Mouse (Mus musculus) forelimb bud, embryonic 11.5 days (tissue): ENCODE results near the gene Hoxd11.

ENCODE experiments used
- DNase-seq: peaks from one replicate; pipeline ENCODE4 v3.0.0-alpha.2; 2012; ENCODE audit warnings: low read depth, low spot score

Hoxd11 gene

GRCm38 (mm10) chr2:74680561-74681398 lies 1.4 kb downstream of the Hoxd11 start:
- no peak for DNase-seq

- DNase-seq, result no peak
Observed at GRCm38 (mm10) chr2:74681594-74682531, 2.5 kb downstream of the Hoxd11 start.

GRCm38 (mm10) chr2:74682796-74683195 lies 3.4 kb downstream of the Hoxd11 start:
- DNase-seq, result no peak

DNA sequence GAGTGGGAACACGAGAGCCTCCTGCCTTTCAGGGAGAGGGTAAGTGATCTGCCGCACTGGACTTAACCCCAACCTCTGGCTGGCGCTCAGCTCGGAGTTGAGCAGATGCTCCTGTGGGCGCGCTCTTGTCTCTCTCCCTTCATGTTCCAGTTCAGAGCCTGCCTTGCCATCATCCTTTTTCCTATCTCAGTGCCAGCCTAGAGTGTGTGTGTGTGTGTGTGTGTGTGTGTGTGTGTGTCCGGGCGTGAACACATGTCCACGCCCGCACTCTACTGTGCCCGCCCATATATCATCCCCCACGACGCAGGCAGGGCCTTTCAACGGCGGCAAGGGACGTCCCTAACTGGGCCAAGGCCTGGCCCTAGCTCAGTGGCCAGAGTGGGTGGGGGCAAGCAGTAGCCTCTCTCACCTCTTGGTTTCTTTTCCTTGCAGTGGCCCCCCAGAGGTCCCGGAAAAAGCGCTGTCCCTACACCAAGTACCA lies 4.2 kb downstream of the Hoxd11 start:
- DNase-seq, result no peak

DNA sequence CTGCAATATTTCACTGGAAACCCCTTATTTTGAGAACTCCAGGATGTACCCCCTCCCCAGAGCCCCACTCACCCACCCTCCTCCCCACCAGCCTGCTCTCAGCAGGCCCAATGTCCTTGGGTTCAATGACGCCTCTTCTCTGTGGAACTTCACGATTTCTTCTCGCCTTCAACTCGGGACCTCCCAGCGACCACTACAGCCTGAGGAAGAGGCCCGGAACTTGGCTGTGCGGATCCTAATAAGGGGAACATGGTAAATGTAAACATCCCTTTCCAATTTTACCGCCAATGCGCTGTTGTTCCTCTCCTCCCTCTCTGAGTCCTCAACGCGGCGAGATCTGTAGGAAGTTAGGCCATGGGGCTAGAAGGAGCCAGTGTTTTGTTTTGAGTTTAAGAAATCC lies 4.7 kb downstream of the Hoxd11 start:
- DNase-seq, result no peak

DNA sequence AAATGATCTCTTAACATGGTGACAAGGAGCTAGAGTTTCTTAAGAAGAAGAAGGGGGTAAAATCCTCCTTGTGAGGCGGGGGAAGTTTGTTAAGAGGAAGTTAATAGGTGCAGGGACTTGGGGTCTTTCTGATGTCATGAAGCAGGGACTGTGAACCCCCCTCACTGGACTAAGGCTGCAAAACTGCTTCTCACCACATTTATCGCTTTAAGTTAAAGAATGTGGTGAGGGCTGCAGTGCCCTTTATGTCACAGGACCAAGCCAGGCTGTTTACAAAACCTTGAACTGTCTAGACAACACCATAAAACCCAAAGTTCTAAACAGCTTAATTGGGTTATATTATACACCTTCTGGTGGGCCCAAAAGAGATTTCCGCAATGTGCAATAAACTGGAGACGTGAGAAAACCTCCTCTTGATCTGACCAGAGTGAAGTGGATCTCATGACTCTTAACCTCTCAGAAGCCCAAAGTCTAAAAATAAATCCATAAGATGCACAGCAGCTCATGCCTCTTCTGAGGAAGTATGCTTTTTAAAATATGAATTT lies 5.8 kb downstream of the Hoxd11 start:
- no peak for DNase-seq

GRCm38 (mm10) chr2:74686301-74686987 lies 7.1 kb downstream of the Hoxd11 start:
- peak; percentile 91 for DNase-seq

DNA sequence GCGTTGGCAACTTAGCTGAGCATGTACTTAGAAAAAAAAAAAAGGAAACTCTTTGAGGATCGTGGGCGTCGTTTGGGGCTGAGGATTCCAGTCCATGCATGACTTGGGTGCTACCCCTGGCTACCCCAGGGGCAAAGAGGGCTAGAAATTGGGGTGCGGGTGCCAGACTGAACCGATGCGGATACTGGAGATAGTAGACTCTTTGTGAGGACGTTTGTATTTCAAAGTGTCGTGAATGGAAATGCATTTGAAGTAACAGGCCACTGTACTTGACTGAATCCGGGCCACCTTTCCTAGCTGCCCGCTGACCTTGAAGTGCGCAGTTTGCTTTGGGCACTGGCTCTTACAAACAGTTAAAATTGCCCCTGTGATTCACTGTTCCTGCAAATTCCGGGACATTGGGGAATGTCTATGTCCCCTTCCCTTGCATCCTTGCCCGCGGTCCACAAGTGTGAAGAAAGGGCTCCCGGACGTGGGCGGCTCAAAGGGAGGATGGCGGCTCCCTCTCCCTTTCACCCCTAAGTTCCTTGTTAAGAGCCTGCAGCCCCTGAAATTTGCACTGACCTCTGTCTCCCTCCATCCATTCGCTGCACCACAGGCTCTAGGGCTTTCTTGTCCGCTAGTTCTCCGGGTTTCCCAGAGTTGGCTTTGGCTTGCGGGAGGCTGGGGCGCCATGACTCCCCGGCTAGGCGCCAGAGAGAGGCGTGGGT lies 7.8 kb downstream of the Hoxd11 start:
- no peak for DNase-seq

GRCm38 (mm10) chr2:74687698-74688555 lies 8.6 kb downstream of the Hoxd11 start:
- DNase-seq, result no peak

DNA sequence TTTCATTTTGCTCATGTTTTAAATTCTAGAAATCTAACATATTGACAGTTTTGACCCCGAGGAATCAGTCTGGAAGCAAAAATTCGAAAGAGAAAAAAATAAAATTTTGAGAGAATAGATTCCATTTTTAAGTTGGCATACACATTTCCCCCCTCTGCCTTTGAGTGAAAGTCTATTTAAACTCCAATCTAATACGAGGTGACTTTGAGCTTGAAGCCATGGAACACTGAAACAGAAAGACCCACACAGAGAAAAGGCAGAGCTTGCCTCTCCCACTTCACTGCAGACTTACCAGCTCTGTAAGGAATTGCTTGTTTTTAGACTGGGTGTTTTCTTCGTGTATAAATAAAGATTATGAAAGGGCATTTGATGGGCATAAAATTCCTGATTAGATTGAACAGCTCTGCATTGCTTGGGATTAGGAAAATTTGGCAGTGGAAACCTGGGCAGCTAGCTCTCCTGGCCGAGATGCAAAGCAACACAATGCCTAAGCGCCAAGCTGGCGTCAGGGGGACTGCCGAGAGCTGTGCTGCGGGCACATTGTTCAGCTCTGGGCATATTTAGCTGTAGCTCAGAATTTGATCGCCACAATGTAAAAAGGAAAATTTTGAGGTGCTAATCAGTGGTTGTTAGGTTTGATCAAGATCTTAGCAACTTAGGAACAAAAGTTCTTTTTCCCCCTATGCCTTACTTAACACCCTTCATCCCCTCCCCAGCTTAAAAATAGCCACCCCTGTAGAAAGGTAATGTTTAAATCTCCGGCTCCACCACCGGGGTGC lies 9.6 kb downstream of the Hoxd11 start:
- no peak for DNase-seq

- DNase-seq, result no peak
Observed at GRCm38 (mm10) chr2:74689574-74690337, 10.4 kb downstream of the Hoxd11 start.

DNA sequence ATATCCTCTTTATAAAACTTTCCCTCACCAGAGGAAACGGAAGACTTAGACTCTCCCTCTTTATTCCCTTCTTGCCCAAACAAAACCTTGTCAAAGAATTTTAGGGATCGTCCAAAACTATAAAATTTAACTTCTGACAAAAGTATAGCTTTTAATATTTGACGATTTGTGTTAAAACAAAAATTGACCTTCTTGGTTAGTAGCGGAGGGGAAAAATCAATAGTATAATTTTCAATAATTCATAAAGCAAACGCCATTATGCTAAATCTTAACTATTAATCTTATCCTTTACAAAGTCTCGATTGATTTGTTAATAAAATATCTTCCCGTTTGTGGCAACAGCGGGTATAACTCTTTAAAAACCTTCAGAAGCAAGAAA lies 11.0 kb downstream of the Hoxd11 start:
- no peak for DNase-seq

DNA sequence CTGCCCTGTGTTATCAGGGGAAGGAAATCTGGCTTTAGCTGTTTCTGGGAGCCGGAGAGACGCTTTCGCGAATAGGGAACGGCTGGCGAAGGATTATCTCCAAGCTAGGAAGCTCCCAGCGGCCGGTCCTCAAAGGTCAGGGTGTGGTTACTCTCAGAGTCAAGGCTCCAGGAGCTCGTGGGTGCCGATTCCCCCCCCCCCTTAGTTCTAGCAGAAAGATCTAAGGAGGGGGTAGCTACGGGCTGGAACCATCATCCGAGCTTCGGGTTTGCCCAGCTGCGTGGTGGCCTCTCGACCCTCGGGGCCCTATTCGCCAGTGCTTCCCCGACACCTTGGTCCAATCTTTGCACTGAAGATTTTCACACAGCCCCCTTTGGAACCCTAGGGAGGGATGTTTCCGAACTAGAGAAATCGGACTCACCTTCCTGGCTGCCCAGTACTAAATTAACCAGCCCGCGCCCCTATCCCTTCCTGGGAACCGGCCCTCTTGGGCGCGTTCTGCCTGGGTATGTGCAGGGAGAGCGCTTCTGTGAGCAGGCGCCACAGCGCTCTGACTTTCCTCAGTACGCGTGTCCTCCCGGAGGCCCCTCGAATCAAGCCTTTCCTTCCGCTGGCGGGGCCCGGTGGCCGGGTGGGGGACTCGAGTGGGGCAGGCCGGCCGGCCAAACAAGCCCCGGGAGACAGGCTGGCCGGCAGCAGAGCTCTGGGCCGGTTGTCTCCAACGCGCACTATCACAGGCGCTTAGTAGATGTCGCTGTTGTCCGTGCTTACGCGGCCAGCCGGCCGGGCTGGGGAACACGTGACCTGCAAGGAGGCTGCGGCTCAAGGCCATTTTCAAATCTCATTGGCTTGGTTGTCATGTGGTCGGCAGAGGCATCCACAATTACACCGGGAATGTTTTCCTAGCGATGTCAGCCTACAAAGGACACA lies 11.9 kb downstream of the Hoxd11 start, which contains the start of gene Hoxd10:
Gene Hoxd10 (plus strand): TSS at position 903 of the 930 bp plus-strand sequence.
- DNase-seq, result peak; percentile 94

- DNase-seq, result no peak
Observed at GRCm38 (mm10) chr2:74691995-74692807, 12.8 kb downstream of the Hoxd11 start.

DNA sequence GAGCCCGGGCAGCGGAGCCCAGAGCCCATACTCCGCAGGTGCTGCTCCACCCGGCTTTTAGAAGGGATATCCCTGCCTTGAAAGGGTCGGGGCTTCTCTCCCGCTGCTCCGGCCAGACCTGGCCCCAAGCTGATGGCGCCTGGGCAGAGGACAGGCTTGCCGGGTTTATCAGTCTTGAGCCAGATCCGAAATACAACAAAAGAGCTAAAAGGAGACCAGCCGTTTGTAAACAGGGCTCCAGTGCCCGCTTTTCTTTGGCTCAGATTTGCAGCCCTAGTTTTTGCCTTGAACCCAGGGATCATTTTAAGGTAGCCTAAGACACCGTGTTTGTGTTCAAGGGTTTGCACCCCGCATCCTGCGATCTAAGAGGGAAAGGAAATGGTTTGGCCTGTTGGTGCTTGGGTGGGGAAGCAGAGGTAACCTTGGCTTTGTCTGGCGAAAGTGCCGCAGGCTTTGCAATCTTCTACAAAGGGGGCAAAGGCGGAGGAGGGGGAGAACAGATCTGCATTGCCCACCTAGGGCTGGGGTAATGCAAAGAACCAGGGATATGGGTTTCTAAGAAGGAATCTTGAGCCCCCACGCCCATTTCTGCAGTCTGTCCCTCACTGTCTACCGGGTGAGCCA lies 13.6 kb downstream of the Hoxd11 start:
- DNase-seq, result no peak

DNA sequence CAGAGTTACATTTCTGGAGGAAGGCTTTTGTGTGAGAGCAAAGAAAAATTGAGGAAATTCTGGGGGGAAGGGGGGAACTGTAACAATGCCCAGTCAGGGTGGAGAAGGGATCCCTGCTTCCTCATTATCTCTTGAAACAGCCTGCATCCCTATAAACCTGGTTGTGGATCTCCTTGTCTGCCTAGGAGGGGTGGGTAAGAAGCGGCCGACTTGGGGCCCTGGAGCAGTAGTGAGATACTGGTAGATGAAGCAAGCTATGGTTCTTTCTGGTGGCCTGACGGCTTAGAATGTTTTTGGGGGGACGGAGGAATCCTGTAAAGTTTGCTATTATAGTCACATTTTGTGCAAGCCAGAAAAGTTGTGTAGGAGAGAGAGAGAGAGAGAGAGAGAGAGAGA lies 14.1 kb downstream of the Hoxd11 start:
- no peak for DNase-seq
